7 mouse cellular contexts compared by ENCODE assay signal in the genomic region with DNA sequence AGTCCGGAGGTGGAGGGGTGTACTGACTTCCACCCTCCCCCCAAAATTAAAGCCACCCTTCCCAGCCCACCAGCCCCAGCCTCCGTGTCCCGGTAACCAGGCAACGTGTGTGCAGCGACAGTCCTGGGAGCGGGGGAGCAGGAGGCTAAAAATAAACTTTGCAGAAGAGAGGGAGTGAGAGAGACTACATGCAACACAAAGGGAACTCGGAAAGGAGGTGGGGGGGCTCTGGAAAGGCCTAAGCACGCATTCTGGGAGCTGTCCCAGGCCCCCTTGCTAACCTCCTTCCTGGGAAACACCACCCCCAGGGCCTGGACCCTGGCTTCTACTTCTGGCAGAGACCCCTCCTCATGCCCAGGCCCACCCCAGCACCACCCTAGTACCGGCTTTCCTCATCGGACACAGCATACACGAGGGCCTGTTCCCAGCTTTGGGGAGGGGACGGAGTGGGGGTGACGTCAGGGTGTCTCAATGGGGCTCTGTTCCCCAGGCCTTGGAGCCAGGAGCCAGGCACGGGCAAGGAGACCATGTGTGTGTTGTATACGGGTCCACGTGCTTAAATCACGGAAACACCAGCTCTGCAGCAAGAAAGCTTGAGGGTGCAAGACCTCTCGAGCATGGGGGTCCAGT. TPM values are rescaled to one million over a fixed set of nuclear protein-coding genes. Genes with fewer than 3 reads are reported as not detected.
A peak's percentile ranks its signal among the peaks of the same experiment; 100 is the strongest.
DNase-seq lines count a peak whose midpoint lies in the region; ATAC-seq and TF ChIP-seq lines count a peak whose summit lies in the region.

No protein-coding gene starts in this region.

- no peak for ATAC-seq in heart, embryonic 15.5 days (replicated peaks; ENCODE audit: insufficient number of reproducible peaks, insufficient read depth, low FRiP score, low read depth)

- no peaks in the 10 kb centered on the region for H3K27me3 ChIP-seq in E14TG2a.4 (ENCODE audit: insufficient read depth, low read length)
- H3K27me3 ChIP-seq in embryonic facial prominence, embryonic 10.5 days (replicated peaks; ENCODE audit: low read depth, poor library complexity, severe bottlenecking): no peaks in the 10 kb centered on the region
- H3K27me3 ChIP-seq in heart, embryonic 15.5 days: no peaks in the 10 kb centered on the region
- H3K27me3 ChIP-seq in small intestine, adult 2 months (ENCODE audit: control insufficient read depth, insufficient read depth, low read length): no peaks in the 10 kb centered on the region

- no peaks in the 10 kb centered on the region for H3K9me3 ChIP-seq in E14TG2a.4 (ENCODE audit: low read length)
- H3K9me3 ChIP-seq in embryonic facial prominence, embryonic 10.5 days: no peaks in the 10 kb centered on the region
- no peaks in the 10 kb centered on the region for H3K9me3 ChIP-seq in heart, embryonic 15.5 days (replicated peaks)

- peak overlapping the region; percentile 97 for H3K27ac ChIP-seq in embryonic facial prominence, embryonic 10.5 days (replicated peaks)
- H3K27ac ChIP-seq in heart, embryonic 15.5 days: peak overlapping the region; percentile 96
- peak overlapping the region; percentile 32 for H3K27ac ChIP-seq in small intestine, adult 2 months (ENCODE audit: insufficient read depth, low read depth, low read length)

- WGBS in embryonic facial prominence, embryonic 10.5 days: 1% methylated on average over 18 of the region's 18 CpGs
- WGBS in heart, embryonic 15.5 days: under 1% methylated on average over 18 of the region's 18 CpGs
- 13% methylated on average over 18 of the region's 18 CpGs for WGBS in small intestine, adult 2 months

- peaks cover 71% of the 10 kb centered on the region for H3K4me1 ChIP-seq in E14TG2a.4 (replicated peaks; ENCODE audit: low read depth, low read length)
- peaks cover 63% of the 10 kb centered on the region for H3K4me1 ChIP-seq in embryonic facial prominence, embryonic 10.5 days
- H3K4me1 ChIP-seq in heart, embryonic 15.5 days (replicated peaks): peaks cover 63% of the 10 kb centered on the region
- peaks cover 14% of the 10 kb centered on the region for H3K4me1 ChIP-seq in small intestine, adult 2 months (ENCODE audit: control insufficient read depth, insufficient read depth, insufficient read length, low read length)

- TF ChIP-seq CTCF in E14TG2a.4 (conservative IDR thresholded peaks at IDR 0.05; ENCODE audit: low read length): no peak
- TF ChIP-seq CTCF in small intestine, adult 2 months (IDR thresholded peaks at IDR 0.05; ENCODE audit: extremely low read depth, insufficient read length, insufficient replicate concordance, low read depth, low read length): no peak

- DNase-seq in 3134 (ENCODE audit: extremely low read depth, insufficient read length, low spot score): peak; percentile 47
- peak; percentile 63 for DNase-seq in embryonic facial prominence, embryonic 10.5 days (ENCODE audit: low spot score)
- DNase-seq in layer of hippocampus, postnatal 36 days: peak; percentile 78 to 79
- peak; percentile 42 for DNase-seq in lung, postnatal 36 days

- no peak for TF ChIP-seq POLR2A in small intestine, adult 2 months (IDR thresholded peaks at IDR 0.05; ENCODE audit: low read depth, low read length)

- peak overlapping the region; percentile 95 for H3K9ac ChIP-seq in heart, embryonic 15.5 days

- H3K4me3 ChIP-seq in E14TG2a.4 (replicated peaks; ENCODE audit: low read length): peak overlapping the region; percentile 98
- H3K4me3 ChIP-seq in embryonic facial prominence, embryonic 10.5 days: peak overlapping the region; percentile 98
- H3K4me3 ChIP-seq in heart, embryonic 15.5 days: peak overlapping the region; percentile 69
- H3K4me3 ChIP-seq in small intestine, adult 2 months (ENCODE audit: low read depth, low read length): peak overlapping the region; percentile 82

- peaks cover 50% of the 10 kb centered on the region for H3K36me3 ChIP-seq in E14TG2a.4 (ENCODE audit: insufficient read depth, low read length)
- H3K36me3 ChIP-seq in embryonic facial prominence, embryonic 10.5 days (replicated peaks): peaks cover 47% of the 10 kb centered on the region
- peaks cover 25% of the 10 kb centered on the region for H3K36me3 ChIP-seq in heart, embryonic 15.5 days
- H3K36me3 ChIP-seq in small intestine, adult 2 months (ENCODE audit: control insufficient read depth, insufficient read depth, low read length): peaks cover 11% of the 10 kb centered on the region

- H3K4me2 ChIP-seq in heart, embryonic 15.5 days: peak overlapping the region; percentile 94

RNA-seq across cellular contexts. Expression of gene Erf, which starts 2.4 kb away (rescaled TPM):
- polyA plus RNA-seq in embryonic facial prominence, embryonic 10.5 days (2016; fragmentation: Nextera tagmentation; extraction: Ambion mirVana): 10.9 and 11.5 TPM in 2 replicates
- polyA plus RNA-seq in heart, embryonic 15.5 days (2015; fragmentation: Nextera tagmentation; extraction: Ambion mirVana): 12.1 and 13.2 TPM in 2 replicates
- 10 to 100 TPM; 34.3 to 35.4 TPM for total RNA-seq in layer of hippocampus, postnatal 36 days (2021)
- polyA plus RNA-seq in small intestine, adult 2 months (2012; rRNA removed): 15.8 and 37.1 TPM in 2 replicates

RNA-seq across cellular contexts. Expression of gene Gsk3a, which starts 10.5 kb away (rescaled TPM):
- polyA plus RNA-seq in embryonic facial prominence, embryonic 10.5 days (2016; fragmentation: Nextera tagmentation; extraction: Ambion mirVana): 10.6 and 10.7 TPM in 2 replicates
- polyA plus RNA-seq in heart, embryonic 15.5 days (2015; fragmentation: Nextera tagmentation; extraction: Ambion mirVana): 6.6 and 9.8 TPM in 2 replicates
- 100 to 1,000 TPM; 195 to 201 TPM for total RNA-seq in layer of hippocampus, postnatal 36 days (2021)
- polyA plus RNA-seq in small intestine, adult 2 months (2012; rRNA removed): 77.7 and 163 TPM in 2 replicates

RNA-seq across cellular contexts. Expression of gene Cic, which starts 19.4 kb away (rescaled TPM):
- 17.1 and 21.4 TPM in 2 replicates for polyA plus RNA-seq in embryonic facial prominence, embryonic 10.5 days (2016; fragmentation: Nextera tagmentation; extraction: Ambion mirVana)
- 22.9 and 27.4 TPM in 2 replicates for polyA plus RNA-seq in heart, embryonic 15.5 days (2015; fragmentation: Nextera tagmentation; extraction: Ambion mirVana)
- 100 to 1,000 TPM; 173 to 213 TPM for total RNA-seq in layer of hippocampus, postnatal 36 days (2021)
- polyA plus RNA-seq in small intestine, adult 2 months (2012; rRNA removed): 35.6 and 65.6 TPM in 2 replicates

RNA-seq across cellular contexts. Expression of gene Zfp526, which starts 26.9 kb away (rescaled TPM):
- polyA plus RNA-seq in embryonic facial prominence, embryonic 10.5 days (2016; fragmentation: Nextera tagmentation; extraction: Ambion mirVana): 2.7 and 3.3 TPM in 2 replicates
- 1.7 and 2.9 TPM in 2 replicates for polyA plus RNA-seq in heart, embryonic 15.5 days (2015; fragmentation: Nextera tagmentation; extraction: Ambion mirVana)
- total RNA-seq in layer of hippocampus, postnatal 36 days (2021): 10 to 100 TPM; 11.6 to 12.5 TPM
- 5.8 and 8.7 TPM in 2 replicates for polyA plus RNA-seq in small intestine, adult 2 months (2012; rRNA removed)

RNA-seq across cellular contexts. Expression of gene Dedd2, which starts 27.7 kb away (rescaled TPM):
- 11.3 and 12.0 TPM in 2 replicates for polyA plus RNA-seq in embryonic facial prominence, embryonic 10.5 days (2016; fragmentation: Nextera tagmentation; extraction: Ambion mirVana)
- 6.6 and 9.5 TPM in 2 replicates for polyA plus RNA-seq in heart, embryonic 15.5 days (2015; fragmentation: Nextera tagmentation; extraction: Ambion mirVana)
- 10 to 100 TPM; 26.1 to 28.0 TPM for total RNA-seq in layer of hippocampus, postnatal 36 days (2021)
- 44.2 and 135 TPM in 2 replicates for polyA plus RNA-seq in small intestine, adult 2 months (2012; rRNA removed)

Comparison
In these comparisons a context has a peak if more than half of its experiments do, and no peak if none do; other contexts are left out.
1. H3K27ac ChIP-seq: peak in every context shown above with its lines; median percentile 97 in embryonic facial prominence, embryonic 10.5 days; 96 in heart, embryonic 15.5 days; 32 in small intestine, adult 2 months.